Mouse (Mus musculus) limb, embryonic 10.5 days (tissue): ENCODE results near the gene Plac9b. TPM values are rescaled to one million over a fixed set of nuclear protein-coding genes. Genes with fewer than 3 reads are reported as not detected.
"Not testable (repeated sequence)": the region's sequence is repeated elsewhere in the genome, so short reads cannot be mapped to it uniquely, and the experiment has no call there.

Source experiments
- DNase-seq: peaks from one replicate; pipeline ENCODE4 v3.0.0-alpha.2; 2017; ENCODE audit warnings: low spot score
- H3K27ac ChIP-seq: fragments of 300-500 bp; sonication (generic); 2 replicates; pipeline ENCODE4 v1.5.1; 2016; ENCODE audit warnings: mild to moderate bottlenecking
- H3K27me3 ChIP-seq: fragments of 300-500 bp; sonication (generic); 2 replicates; pipeline ENCODE4 v1.6.1; 2016; ENCODE audit warnings: low read depth, mild to moderate bottlenecking; ENCODE audit not compliant: poor library complexity, severe bottlenecking
- H3K36me3 ChIP-seq: fragments of 300-500 bp; sonication (generic); 2 replicates; pipeline ENCODE4 v1.6.1; 2016; ENCODE audit warnings: mild to moderate bottlenecking, moderate library complexity
- H3K4me1 ChIP-seq: fragments of 300-500 bp; sonication (generic); 2 replicates; pipeline ENCODE4 v1.6.1; 2016
- H3K4me3 ChIP-seq: fragments of 300-500 bp; sonication (generic); 2 replicates; pipeline ENCODE4 v1.5.1; 2016; ENCODE audit warnings: mild to moderate bottlenecking, moderate library complexity
- H3K9me3 ChIP-seq: fragments of 300-500 bp; sonication (generic); replicated peaks from 2 replicates; pipeline ENCODE4 v1.6.1; 2016; ENCODE audit warnings: mild to moderate bottlenecking
- WGBS: fragments of 180-500 bp; shearing (Covaris S2); methylation state at CpG from one replicate; pipeline ENCODE4 v1.1.7; 2016; 5-methylcytosine and 5-hydroxymethylcytosine counted together
- polyA plus RNA-seq: library from polyadenylated mRNA; unstranded; fragments of >200 nt; fragmentation: Nextera tagmentation; extraction: Ambion mirVana; gene quantifications from 2 replicates; pipeline ENCODE4 v1.2.1, GENCODE M21; 2016

Plac9b gene
- polyA plus RNA-seq = 0.19 TPM in 1 of 2 replicates, not detected in the other

- not testable (repeated sequence) for H3K4me3 ChIP-seq, H3K27ac ChIP-seq, H3K36me3 ChIP-seq, H3K4me1 ChIP-seq, H3K27me3 ChIP-seq, DNase-seq, H3K9me3 ChIP-seq
- WGBS = no CpG with 5 or more reads among the region's 10 CpGs
Measured at GRCm38 (mm10) chr14:26182380-26182779, at the start of gene Plac9b. TSS of gene Plac9b (minus strand) at chr14:26182480.

- no CpG with 5 or more reads among the region's 5 CpGs for WGBS
- H3K36me3 ChIP-seq, H3K27ac ChIP-seq, DNase-seq, H3K4me3 ChIP-seq, H3K9me3 ChIP-seq, H3K27me3 ChIP-seq, H3K4me1 ChIP-seq: not testable (repeated sequence)
Measured at GRCm38 (mm10) chr14:26216233-26217000, 34.1 kb upstream of the Plac9b start.

DNA sequence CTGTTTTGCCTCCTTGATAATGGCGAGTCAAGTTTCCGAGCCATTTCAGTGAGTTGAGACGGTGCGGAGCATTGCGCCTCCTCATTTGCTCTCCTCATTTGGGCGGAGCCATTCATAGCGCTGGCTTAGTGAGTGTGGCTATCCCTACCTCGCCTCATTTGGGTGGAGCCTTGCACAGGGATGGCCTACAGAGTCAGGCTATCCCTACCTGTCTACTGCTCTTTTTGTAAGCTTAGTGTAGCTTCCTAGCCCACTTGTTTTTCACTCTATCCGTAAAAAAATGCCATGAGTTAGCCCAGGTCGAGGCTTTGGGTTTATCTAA is 24.6 kb upstream of the Plac9b start, which contains the start of gene Tmem254b:
TSS of gene Tmem254b (minus strand) at position 116 of the 322 bp plus-strand sequence.
- H3K27ac ChIP-seq, H3K9me3 ChIP-seq, H3K4me1 ChIP-seq, DNase-seq, H3K36me3 ChIP-seq, H3K4me3 ChIP-seq, H3K27me3 ChIP-seq: not testable (repeated sequence)
- WGBS = no CpG with 5 or more reads among the region's 10 CpGs

DNA sequence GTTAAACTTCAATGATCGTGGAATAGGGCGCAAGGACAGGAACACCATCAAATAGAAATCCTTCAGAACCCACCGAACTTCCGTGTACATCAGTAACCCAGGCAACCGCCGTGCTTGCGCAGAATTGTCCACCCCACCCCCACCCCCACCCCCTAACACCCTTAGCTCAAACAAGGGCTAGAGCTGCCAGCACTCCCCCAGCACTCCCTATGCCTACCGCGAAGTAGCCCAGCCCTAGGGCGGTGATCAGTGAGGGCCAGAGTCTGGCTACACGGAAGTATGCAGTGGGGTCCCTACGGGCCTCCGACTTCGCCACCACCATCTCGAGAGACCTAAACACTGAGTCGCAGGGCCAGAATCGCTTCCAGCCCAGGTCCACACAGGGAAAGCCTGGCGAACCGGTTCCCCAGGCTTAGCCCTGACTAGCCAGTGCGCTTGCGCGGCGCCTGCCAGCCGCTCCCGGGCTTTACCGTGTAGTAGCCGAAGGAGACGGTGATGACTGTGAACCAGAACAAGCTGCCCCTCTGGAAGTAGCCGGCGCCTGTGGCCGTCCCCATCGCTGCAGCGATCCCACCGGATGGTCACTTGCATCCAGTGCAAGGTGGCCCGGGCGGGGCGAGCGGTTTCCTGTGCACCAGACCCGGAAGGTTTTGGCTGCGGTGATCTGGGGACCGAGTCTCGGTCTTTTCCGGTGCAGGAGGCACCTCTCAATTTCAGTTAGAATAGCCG is 24.1 kb upstream of the Plac9b start:
- not testable (repeated sequence) for H3K4me3 ChIP-seq, DNase-seq, H3K27ac ChIP-seq, H3K4me1 ChIP-seq, H3K27me3 ChIP-seq, H3K36me3 ChIP-seq, H3K9me3 ChIP-seq
- no CpG with 5 or more reads among the region's 44 CpGs for WGBS

DNA sequence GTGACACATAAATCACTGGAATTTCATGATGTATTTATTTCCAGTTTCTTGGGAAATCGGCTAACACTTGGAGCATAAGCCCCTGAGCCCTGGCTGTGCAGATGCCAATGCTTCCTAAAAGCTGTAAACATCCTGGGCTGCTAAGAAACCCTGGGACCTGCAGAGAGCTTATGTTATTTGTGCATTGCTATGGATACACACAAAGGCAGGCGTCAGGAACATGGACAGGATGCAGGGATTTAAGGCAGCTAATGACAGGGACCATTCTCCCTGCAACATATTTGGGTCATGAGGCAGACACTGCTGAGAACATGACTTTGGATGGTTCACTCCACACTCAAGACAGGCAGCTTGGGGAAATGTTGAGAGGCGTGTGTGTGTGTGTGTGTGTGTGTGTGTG is 15.6 kb upstream of the Plac9b start:
- not testable (repeated sequence) for DNase-seq, H3K4me1 ChIP-seq, H3K4me3 ChIP-seq, H3K27ac ChIP-seq, H3K9me3 ChIP-seq, H3K27me3 ChIP-seq, H3K36me3 ChIP-seq
- WGBS = no CpG with 5 or more reads among the region's 3 CpGs

- H3K4me3 ChIP-seq, H3K36me3 ChIP-seq, H3K27ac ChIP-seq, DNase-seq, H3K4me1 ChIP-seq, H3K27me3 ChIP-seq, H3K9me3 ChIP-seq: not testable (repeated sequence)
- WGBS = no CpG with 5 or more reads among the region's 8 CpGs
Measured at GRCm38 (mm10) chr14:26188361-26188760, 6.1 kb upstream of the Plac9b start.

DNA sequence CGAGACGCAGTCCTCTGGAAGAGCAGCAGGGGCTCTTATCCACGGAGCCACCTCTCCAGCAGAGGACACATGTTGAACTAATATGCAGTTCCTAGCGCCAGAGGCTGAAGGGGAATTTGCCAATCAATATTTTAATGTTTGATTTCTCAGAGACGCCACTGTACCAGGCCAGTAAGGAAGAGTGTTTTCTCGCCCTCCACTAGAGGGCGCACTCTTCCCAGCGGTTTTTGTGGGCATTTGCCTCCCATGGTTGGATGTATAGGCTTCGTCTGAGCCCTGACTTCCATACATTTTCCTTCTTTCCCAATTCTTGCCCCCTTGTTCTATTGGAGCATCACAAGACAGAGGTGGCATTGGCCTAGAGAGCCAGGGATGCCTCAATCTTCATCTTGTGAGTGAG is 4.4 kb upstream of the Plac9b start:
- H3K27me3 ChIP-seq, H3K4me1 ChIP-seq, H3K27ac ChIP-seq, H3K4me3 ChIP-seq, H3K9me3 ChIP-seq, H3K36me3 ChIP-seq, DNase-seq: not testable (repeated sequence)
- WGBS = no CpG with 5 or more reads among the region's 9 CpGs

DNA sequence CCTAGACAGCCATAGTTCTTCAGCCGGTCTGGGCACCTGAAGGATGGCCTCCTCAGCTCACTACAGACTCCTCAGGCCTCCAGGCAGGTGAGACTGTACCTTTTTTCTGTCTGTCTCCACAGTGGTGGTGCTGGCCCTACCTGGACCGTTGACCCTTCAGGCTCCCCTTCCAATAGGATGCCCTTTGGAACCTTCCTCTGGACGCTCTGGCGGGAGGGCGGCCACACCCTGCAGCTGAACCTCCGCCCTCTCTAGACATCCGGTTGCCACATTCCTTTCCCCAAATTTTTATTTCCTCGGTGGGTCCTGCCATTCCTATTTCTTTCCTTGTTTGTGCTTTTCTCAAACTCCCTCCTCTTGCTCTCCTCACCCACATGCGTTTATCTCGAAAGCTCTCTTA is 620 bp downstream of the Plac9b start:
- H3K4me1 ChIP-seq, H3K9me3 ChIP-seq, DNase-seq, H3K27ac ChIP-seq, H3K27me3 ChIP-seq, H3K36me3 ChIP-seq, H3K4me3 ChIP-seq: not testable (repeated sequence)
- whole genome bisulfite sequencing = no CpG with 5 or more reads among the region's 10 CpGs

DNA sequence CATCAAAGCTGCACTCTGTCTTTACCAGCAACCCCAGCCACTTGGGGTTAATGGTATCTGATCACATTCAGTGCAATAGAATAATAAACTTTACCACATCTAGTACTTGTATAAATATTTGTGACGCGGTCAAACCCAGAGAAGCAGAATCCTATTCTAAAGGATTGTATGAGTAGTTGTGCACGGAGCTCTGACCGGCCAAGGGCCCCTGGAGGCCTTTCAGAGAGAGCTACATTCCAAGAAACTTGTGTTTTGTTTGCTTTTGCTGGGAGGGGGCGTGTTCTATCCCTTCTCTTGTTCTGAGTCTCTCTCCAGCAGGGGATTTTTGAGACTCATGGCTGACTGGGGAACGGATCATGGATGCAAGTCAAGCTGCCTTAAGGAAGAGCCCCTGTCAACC is 7.3 kb downstream of the Plac9b start:
- WGBS = no CpG with 5 or more reads among the region's 6 CpGs
- H3K9me3 ChIP-seq, H3K4me3 ChIP-seq, H3K36me3 ChIP-seq, DNase-seq, H3K4me1 ChIP-seq, H3K27ac ChIP-seq, H3K27me3 ChIP-seq: not testable (repeated sequence)

DNA sequence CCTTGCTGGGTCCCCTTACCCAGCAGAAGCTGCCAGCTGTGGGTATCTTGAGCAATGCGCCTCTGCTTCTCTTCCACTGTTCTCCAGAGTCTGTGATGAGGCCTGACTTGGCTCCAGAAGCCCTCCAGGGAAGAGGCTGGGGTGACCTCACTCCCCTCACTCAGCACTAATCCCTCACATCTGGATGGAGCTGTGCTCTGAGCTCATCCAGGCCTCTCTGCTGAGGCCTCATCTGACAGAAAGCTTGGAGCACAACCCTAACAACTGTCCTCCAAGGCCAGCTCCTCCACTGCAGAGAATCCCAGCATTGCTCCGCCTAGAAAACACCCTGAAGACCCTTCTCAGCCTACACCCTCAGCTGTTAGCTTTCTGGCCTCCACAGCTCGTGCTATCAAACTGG is 8.3 kb downstream of the Plac9b start:
- not testable (repeated sequence) for H3K27ac ChIP-seq, DNase-seq, H3K4me3 ChIP-seq, H3K4me1 ChIP-seq, H3K9me3 ChIP-seq, H3K36me3 ChIP-seq, H3K27me3 ChIP-seq
- WGBS = no CpG with 5 or more reads among the region's 3 CpGs

GRCm38 (mm10) chr14:26165266-26165665 is 17.0 kb downstream of the Plac9b start:
- H3K27me3 ChIP-seq, H3K4me1 ChIP-seq, H3K4me3 ChIP-seq, DNase-seq, H3K27ac ChIP-seq, H3K36me3 ChIP-seq, H3K9me3 ChIP-seq: not testable (repeated sequence)
- WGBS = no CpG with 5 or more reads among the region's 12 CpGs

DNA sequence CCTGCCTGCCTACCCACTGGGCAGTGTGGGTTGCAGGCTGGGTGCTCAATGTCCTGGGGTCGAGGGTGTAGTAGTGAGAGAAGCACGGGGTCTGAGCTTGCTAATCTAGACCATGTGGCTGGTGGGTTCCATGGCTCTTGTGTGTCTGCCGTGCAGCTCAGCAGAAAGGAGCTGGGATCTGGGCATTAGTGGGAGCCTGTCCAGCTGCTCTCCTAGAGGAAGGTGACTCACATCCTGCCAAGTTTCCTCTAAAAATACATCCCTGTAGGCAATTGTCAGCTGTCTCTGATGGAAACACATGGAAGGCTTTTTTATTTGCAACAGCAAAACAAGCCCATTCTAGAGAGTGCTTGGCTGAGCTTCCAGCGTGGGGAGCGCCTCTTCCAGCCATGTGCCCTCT is 19.9 kb downstream of the Plac9b start:
- not testable (repeated sequence) for H3K4me3 ChIP-seq, H3K36me3 ChIP-seq, H3K27ac ChIP-seq, DNase-seq, H3K4me1 ChIP-seq, H3K9me3 ChIP-seq, H3K27me3 ChIP-seq
- no CpG with 5 or more reads among the region's 5 CpGs for WGBS

DNA sequence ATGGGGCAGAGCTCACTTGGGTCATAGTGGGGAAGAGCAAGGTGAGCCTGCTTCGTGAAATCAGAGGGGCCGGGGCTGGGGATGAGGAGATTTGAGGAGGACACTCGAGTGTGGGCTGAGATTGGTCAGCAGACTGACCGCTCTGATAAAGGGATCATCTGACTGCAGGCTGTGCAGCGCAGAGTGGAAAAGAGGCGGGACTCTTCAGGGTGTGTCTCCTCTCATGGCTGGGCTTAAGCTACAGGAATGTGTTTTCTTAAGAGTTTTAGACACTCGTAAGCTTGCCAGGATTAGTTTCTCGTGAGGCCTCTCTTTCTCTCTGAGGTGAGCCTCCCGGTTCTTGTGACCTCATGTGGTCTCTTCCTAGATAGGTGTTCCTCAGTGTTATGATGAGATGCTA is 21.1 kb downstream of the Plac9b start:
- not testable (repeated sequence) for H3K4me1 ChIP-seq, H3K36me3 ChIP-seq, H3K27me3 ChIP-seq, DNase-seq, H3K9me3 ChIP-seq, H3K27ac ChIP-seq, H3K4me3 ChIP-seq
- no CpG with 5 or more reads among the region's 9 CpGs for WGBS

GRCm38 (mm10) chr14:26156032-26156431 is 26.2 kb downstream of the Plac9b start:
- not testable (repeated sequence) for H3K36me3 ChIP-seq, DNase-seq, H3K27me3 ChIP-seq, H3K27ac ChIP-seq, H3K4me1 ChIP-seq, H3K9me3 ChIP-seq, H3K4me3 ChIP-seq
- WGBS = no CpG with 5 or more reads among the region's 7 CpGs
